Mouse (Mus musculus) myocyte (in vitro differentiated cells): ENCODE results near the gene Atxn1l. TPM values are rescaled to one million over a fixed set of nuclear protein-coding genes. Genes with fewer than 3 reads are reported as not detected.

Experiments used
- H3K27me3 ChIP-seq: one replicate; pipeline ENCODE4 v1.6.1; 2011; ENCODE audit not compliant: control insufficient read depth, insufficient read depth, insufficient read length
- H3K36me3 ChIP-seq: one replicate; pipeline ENCODE4 v1.6.1; 2011; ENCODE audit not compliant: control insufficient read depth, insufficient read depth
- H3K4me2 ChIP-seq: one replicate; pipeline ENCODE4 v1.6.1; 2011; ENCODE audit warnings: low read depth, control low read depth
- H3K4me3 ChIP-seq: one replicate; pipeline ENCODE4 v1.5.1; 2011; ENCODE audit warnings: mild to moderate bottlenecking, control low read depth, moderate library complexity
- H3K79me2 ChIP-seq: one replicate; pipeline ENCODE4 v1.6.1; 2011; ENCODE audit not compliant: control insufficient read depth, insufficient read depth
- H3ac ChIP-seq: one replicate; pipeline ENCODE4 v1.6.1; 2011; ENCODE audit not compliant: control insufficient read depth, insufficient read length
- CEBPB ChIP-seq: IDR thresholded peaks from 2 replicates; pipeline ENCODE4 v1.6.1; 2011; ENCODE audit warnings: mild to moderate bottlenecking, moderate library complexity; ENCODE audit not compliant: poor library complexity, insufficient read depth, severe bottlenecking
- E2F4 ChIP-seq: IDR thresholded peaks from one replicate; pipeline ENCODE4 v1.6.1; 2011; ENCODE audit warnings: mild to moderate bottlenecking, control low read depth, moderate library complexity; ENCODE audit not compliant: insufficient read depth
- MAX ChIP-seq: IDR thresholded peaks from one replicate; pipeline ENCODE4 v1.6.1; 2011; ENCODE audit warnings: low read depth, mild to moderate bottlenecking, control low read depth
- MYOD1 ChIP-seq, 3 experiments: IDR thresholded peaks; one replicate each; pipeline ENCODE4 v1.6.1; 2011; ENCODE audit warnings: control low read depth in 2 of 3, low read depth in 2 of 3, mild to moderate bottlenecking in 2 of 3, moderate library complexity in 1 of 3; ENCODE audit not compliant: insufficient read length in 2 of 3, control insufficient read depth in 1 of 3
- MYOG ChIP-seq, 3 experiments: IDR thresholded peaks; one replicate each; pipeline ENCODE4 v1.6.1; 2011; ENCODE audit warnings: control low read depth in 2 of 3, low read depth in 2 of 3, mild to moderate bottlenecking in 2 of 3; ENCODE audit not compliant: insufficient read length in 2 of 3, control insufficient read depth in 1 of 3, insufficient read depth in 1 of 3
- POLR2A ChIP-seq: IDR thresholded peaks from one replicate; pipeline ENCODE4 v1.6.1; 2011; ENCODE audit warnings: low read depth, mild to moderate bottlenecking, control low read depth, moderate library complexity; ENCODE audit not compliant: insufficient read length
- POLR2AphosphoS2 ChIP-seq: IDR thresholded peaks from one replicate; pipeline ENCODE4 v1.6.1; 2011; ENCODE audit warnings: low read depth, control low read depth; ENCODE audit not compliant: insufficient read length
- REST ChIP-seq: IDR thresholded peaks from one replicate; pipeline ENCODE4 v1.6.1; 2011; ENCODE audit warnings: mild to moderate bottlenecking, control low read depth, moderate library complexity; ENCODE audit not compliant: insufficient read depth, insufficient read length
- SRF ChIP-seq: IDR thresholded peaks from one replicate; pipeline ENCODE4 v1.6.1; 2011; ENCODE audit warnings: low read depth; ENCODE audit not compliant: control insufficient read depth, insufficient read length
- TCF12 ChIP-seq: IDR thresholded peaks from one replicate; pipeline ENCODE4 v1.6.1; 2011; ENCODE audit warnings: mild to moderate bottlenecking, control low read depth; ENCODE audit not compliant: poor library complexity, insufficient read depth, severe bottlenecking
- TCF3 ChIP-seq: IDR thresholded peaks from one replicate; pipeline ENCODE4 v1.6.1; 2011; ENCODE audit warnings: low read depth, control low read depth; ENCODE audit not compliant: insufficient read length
- USF1 ChIP-seq: IDR thresholded peaks from one replicate; pipeline ENCODE4 v1.6.1; 2011; ENCODE audit warnings: low read depth, mild to moderate bottlenecking, control low read depth, moderate library complexity
- polyA plus RNA-seq: library from polyadenylated mRNA; unstranded; fragments of >200 nt; fragmentation: generic; extraction: Trizol; gene quantifications from one replicate; pipeline ENCODE4 v1.2.1, GENCODE M21; 2012; ENCODE audit warnings: missing spikeins

Gene Atxn1l
- polyA plus RNA-seq, 1 experiment = 11.0 TPM

DNA sequence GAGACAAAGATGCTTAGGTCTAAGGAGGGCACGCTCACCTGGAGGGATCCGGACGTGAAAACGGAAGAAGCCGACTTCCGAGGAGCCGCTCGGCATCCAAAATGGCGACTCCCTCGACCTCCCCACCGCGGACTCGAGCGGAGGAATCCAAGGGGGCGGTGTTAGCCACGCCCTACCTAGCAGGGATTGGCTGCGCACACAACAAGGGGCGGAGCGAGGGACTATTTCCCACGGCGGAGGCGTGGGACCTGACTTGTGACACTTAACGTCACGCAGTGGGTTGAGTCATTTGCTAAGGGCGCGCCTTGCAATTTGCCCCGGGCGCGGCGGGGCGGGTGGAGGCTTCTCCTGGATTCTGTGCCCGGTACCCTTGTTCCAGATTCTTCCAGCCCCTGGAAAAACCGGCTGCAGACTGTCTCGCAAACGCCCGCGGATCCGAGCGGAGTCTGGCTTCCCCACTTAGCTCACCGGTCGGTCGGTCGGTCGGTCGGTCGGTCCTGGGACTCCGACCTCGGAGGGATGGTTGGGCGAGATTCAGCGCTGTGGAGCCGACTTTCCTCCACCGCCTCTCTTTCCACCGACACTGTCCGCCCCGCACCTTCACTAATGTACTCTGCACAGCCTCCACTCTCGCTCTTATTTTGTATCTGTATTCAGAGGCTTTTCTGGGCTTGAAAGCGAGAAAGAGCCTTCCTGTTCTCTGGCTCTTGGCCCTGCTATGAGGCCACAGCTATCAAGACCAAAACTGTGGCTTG lies 44.2 kb downstream of the Atxn1l start, which contains the start of gene Ist1:
TSS of gene Ist1 (minus strand) at position 115 of the 755 bp plus-strand sequence.
- Histone ChIP-seq H3K36me3 (no peaks in the 10 kb centered on the region), H3ac (peak within 1 kb of the TSS; percentile 12), H3K27me3 (no peaks in the 10 kb centered on the region), H3K4me3 (peak within 1 kb of the TSS; percentile 83), H3K79me2 (peaks cover 47% of the 10 kb centered on the region), H3K4me2 (peak within 1 kb of the TSS; percentile 85)
- TF ChIP-seq E2F4 = peak; percentile 64
- TF ChIP-seq REST = no peak
- no peak for TF ChIP-seq TCF12
- peak; percentile 95 for TF ChIP-seq POLR2AphosphoS2
- no peak for TF ChIP-seq MAX
- no peak for TF ChIP-seq TCF3
- peak in 1 of 3 experiments; percentile 20 for TF ChIP-seq MYOD1 (IDR thresholded peaks at IDR 0.05; ENCODE audit: control insufficient read depth in 1 of 3, insufficient read length in 2 of 3, low read depth in 2 of 3)
- TF ChIP-seq CEBPB = no peak
- TF ChIP-seq POLR2A = peak; percentile 83
- peak in 1 of 3 experiments; percentile 50 for TF ChIP-seq MYOG (IDR thresholded peaks at IDR 0.05; ENCODE audit: control insufficient read depth in 1 of 3, insufficient read depth in 1 of 3, insufficient read length in 2 of 3, low read depth in 2 of 3)
- TF ChIP-seq SRF = peak; percentile 81

DNA sequence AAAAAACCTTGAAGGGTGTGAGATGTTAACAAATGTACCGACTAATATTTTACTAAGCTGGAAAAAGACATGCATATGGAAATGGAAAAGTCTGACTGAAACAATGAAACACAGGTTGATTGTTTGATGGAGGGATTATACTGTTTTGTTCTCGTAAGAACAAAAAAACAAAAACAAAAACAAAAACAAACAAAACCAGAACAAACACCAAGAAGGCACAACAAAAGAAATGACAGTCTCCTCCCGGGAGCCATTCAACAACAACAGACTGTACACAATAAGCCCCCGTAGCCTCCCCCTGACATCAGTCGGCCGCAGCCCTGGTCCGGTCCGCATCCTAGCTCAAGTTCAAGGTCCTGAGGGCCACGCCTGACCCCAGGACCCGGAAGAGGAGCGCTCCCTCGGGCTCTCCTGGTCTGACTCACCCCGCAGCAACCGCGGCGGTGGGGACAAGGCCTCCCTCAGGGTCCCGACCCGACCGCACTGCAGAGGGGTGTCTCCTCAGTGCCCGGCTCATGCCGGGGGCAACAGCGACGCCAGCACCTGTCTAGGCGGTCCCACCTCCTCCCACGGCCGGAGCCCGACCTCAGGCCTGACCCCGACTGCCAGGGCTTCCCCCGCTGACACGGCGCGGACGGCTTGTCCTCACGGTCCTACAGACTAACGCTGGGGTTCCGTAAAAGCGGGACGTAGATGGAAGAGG lies 44.9 kb downstream of the Atxn1l start:
- H3K36me3 ChIP-seq = no peaks in the 10 kb centered on the region

DNA sequence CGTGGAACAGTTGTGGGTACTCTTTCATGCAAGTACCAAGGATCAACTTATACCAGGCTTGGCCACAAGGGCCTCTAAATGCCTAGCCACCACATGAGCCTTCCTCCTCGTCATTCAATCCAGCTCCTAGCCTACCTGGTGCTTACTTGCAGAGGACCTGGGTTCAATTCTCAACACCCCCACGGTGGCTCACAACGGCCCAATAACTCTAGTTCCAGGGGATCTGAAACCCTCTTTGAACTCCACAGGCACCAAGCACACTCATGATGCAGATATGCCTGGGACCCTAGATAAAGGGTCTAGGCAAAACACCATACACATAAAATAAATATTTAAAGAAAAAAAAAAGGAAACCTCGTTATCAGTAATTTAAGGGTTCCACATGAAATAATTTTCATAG lies 45.8 kb downstream of the Atxn1l start:
- Histone ChIP-seq H3K4me2 (peak overlapping the region; percentile 79), H3ac (no peak overlapping the region), H3K36me3 (no peaks in the 10 kb centered on the region), H3K4me3 (peak overlapping the region; percentile 83), H3K79me2 (peaks cover 62% of the 10 kb centered on the region), H3K27me3 (no peaks in the 10 kb centered on the region)
- TF ChIP-seq CEBPB (no peak), USF1 (no peak), POLR2A (no peak), TCF3 (no peak), REST (no peak), TCF12 (no peak), POLR2AphosphoS2 (no peak), MYOG (IDR thresholded peaks at IDR 0.05; ENCODE audit: control insufficient read depth in 1 of 3, insufficient read depth in 1 of 3, insufficient read length in 2 of 3, low read depth in 2 of 3) (no peak), MYOD1 (IDR thresholded peaks at IDR 0.05; ENCODE audit: control insufficient read depth in 1 of 3, insufficient read length in 2 of 3, low read depth in 2 of 3) (no peak), E2F4 (no peak), MAX (no peak), SRF (no peak)

More for the DNA sequence above, 44.9 kb downstream of the Atxn1l start:
- H3ac ChIP-seq = peak overlapping the region; percentile 12
- peak in 2 of 3 experiments; percentile 37 to 59 for TF ChIP-seq MYOD1 (IDR thresholded peaks at IDR 0.05; ENCODE audit: control insufficient read depth in 1 of 3, insufficient read length in 2 of 3, low read depth in 2 of 3)
- no peak for TF ChIP-seq POLR2A
- TF ChIP-seq TCF12 = no peak
- TF ChIP-seq MYOG (IDR thresholded peaks at IDR 0.05; ENCODE audit: control insufficient read depth in 1 of 3, insufficient read depth in 1 of 3, insufficient read length in 2 of 3, low read depth in 2 of 3) = peak in 1 of 3 experiments; percentile 68
- peak overlapping the region; percentile 79 for H3K4me2 ChIP-seq
- peaks cover 54% of the 10 kb centered on the region for H3K79me2 ChIP-seq
- H3K27me3 ChIP-seq = no peaks in the 10 kb centered on the region
- peak overlapping the region; percentile 83 for H3K4me3 ChIP-seq

DNA sequence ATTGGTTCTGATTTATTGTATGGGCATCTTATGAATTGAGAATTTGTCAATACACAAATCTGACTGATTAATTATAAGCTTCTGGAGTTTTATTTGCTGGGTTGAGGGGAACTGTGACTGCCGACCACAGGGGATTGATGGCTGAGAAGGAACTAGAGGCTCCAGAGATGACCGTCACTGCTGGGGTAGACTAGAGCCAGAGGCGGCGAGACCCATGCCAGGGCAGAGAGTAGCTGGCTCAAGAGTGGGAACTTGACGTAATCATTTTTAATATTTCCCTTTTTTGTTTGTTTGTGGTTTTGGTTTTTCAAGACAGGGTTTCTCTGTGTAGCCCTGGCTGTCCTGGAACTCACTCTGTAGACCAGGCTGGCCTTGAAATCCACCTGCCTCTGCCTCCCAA lies 50.3 kb downstream of the Atxn1l start:
- Histone ChIP-seq H3K4me3 (no peak overlapping the region), H3K36me3 (peaks cover 6% of the 10 kb centered on the region), H3ac (no peak overlapping the region), H3K27me3 (no peaks in the 10 kb centered on the region), H3K4me2 (no peak overlapping the region), H3K79me2 (peaks cover 99% of the 10 kb centered on the region)
- TF ChIP-seq REST = no peak
- no peak for TF ChIP-seq MAX
- TF ChIP-seq E2F4 = no peak
- no peak for TF ChIP-seq TCF3
- TF ChIP-seq MYOG (IDR thresholded peaks at IDR 0.05; ENCODE audit: control insufficient read depth in 1 of 3, insufficient read depth in 1 of 3, insufficient read length in 2 of 3, low read depth in 2 of 3) = no peak
- TF ChIP-seq POLR2A = no peak
- TF ChIP-seq CEBPB = no peak
- TF ChIP-seq TCF12 = no peak
